Mouse (Mus musculus): ENCODE data around the gene Tex46. TPM values are rescaled to one million over a fixed set of nuclear protein-coding genes. Genes with fewer than 3 reads are reported as not detected.

Tex46 gene
- total RNA-seq, 2 experiments from 2014 or later: not detected

GRCm38 (mm10) chr4:136631237-136631994, 21.2 kb downstream of the Tex46 start:
- peak in 1 of 2 experiments; percentile 24 for DNase-seq (ENCODE audit: low spot score in 2 of 2)

DNA sequence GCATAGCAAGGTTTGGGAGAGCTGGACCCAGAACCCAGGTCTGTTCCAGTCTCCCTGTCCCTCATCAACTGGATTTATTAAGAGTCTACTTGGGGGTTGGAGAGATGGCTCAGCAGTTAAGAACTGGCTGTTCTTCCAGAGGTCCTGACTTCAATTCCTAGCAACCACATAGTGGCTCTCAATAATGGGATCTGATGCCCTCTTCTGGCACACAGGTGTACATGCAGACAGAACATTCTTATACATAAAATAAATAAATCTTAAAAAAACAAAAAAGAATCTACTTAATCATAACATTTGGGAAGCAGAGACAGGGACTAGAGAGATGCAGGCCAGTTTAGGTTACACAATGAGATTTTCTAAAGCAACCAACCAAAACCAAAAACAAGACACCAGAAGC, 25.8 kb downstream of the Tex46 start:
- DNase-seq (ENCODE audit: low spot score in 2 of 2): no peak

DNA sequence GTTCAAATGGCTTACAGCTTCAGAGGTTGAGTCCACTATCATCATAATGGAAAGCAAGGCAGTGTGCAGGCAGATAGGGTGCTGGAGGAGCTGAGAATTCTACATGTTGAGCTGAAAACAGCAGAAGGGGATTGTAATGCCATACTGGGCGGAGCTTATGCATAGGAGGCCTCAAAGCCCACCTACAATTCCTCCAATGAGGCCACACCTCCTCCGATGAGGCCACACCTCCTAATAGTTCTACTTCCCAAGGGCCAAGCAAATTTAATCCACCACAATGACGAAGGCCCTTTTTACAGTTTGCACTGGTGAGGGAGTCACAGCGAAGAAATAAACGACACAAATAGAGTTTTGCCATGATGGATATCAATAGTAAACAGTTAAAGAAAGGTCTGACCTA, 26.3 kb downstream of the Tex46 start:
- DNase-seq (ENCODE audit: low spot score in 2 of 2): no peak

DNA sequence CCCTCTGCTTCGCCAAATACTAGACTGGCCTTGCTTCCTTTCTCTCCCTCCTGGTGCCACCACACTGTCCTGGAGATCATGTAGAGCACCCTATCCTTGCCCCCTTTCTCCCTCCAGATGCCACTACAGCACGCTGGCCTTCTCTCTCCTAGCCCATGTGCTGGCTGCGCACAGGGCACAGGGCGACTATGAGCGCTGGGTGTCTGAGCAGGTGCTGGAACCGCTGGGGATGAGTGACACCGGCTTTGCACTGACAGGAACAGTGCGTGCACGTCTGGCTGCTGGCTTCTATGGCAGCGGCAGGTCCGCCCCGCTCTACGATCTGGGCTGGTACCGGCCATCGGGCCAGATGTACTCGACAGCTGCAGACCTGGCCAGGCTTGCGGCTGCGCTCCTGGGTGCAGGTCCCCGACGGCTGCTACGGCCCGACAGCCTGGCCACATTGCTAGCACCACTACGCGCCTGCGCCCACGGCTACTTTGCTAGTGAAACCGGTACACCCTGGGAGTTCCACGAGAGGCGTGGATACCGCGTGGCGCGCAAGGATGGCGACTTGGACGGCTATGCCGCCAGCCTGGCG, 26.8 kb downstream of the Tex46 start:
- DNase-seq (ENCODE audit: low spot score in 2 of 2): no peak

- peak; percentile 67 to 81 for DNase-seq (ENCODE audit: low spot score in 2 of 2)
Measured at GRCm38 (mm10) chr4:136637563-136638229, 27.5 kb downstream of the Tex46 start.

DNA sequence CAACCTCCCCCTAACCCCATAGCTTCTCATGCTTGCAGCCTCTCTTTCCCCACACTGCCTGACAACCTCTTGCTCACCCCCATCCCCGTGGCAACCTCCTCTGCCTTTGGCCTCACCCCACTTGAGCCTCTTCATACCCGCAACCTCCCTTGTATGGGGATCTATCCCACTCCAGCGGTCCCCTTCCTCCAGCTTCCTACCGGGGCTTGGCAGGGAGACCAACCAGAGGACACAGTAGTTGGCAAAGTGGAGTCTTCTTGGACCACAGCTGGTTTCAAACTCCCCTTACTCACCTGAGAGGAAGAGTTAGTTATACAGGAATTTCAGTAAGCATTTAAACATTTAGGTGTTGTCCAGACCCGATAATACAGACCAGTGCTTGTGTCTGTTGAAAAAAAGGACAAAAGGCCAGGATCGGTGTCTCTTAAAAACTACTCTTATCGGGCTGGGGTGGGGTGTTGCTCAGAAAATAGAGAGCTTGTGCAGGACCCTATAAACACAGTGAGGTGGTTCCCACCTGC, 28.1 kb downstream of the Tex46 start:
- DNase-seq (ENCODE audit: low spot score in 2 of 2): no peak

- no peak for DNase-seq (ENCODE audit: low spot score in 2 of 2)
Measured at GRCm38 (mm10) chr4:136638890-136639289, 28.7 kb downstream of the Tex46 start.

DNA sequence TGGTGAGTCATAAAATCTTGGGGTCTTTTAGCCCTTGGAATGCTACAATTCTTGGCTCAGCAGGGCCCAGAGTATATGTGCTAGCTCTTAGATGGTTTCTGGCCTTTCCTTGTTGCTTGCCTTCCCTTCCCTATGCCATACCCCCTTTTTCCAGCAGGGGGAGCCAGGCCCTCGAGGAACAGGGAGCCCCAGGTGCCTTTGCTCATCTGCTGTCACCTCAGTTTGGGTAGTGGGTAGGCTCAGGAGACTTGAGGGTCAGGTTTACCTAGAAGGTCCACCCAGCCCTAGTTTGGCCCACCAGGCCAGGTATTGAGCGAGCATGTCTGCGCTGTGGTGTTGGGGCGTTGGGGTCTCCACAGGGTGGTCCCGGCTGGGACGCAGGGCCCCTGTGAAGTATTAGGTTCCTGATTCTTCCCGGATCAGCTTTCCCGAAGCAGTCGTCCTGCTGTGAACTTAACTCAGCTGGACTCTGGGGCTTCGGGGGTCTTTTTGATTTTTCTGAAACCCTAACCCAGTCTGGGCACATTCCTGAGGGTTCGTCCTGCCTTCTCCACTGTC, 38.8 kb downstream of the Tex46 start:
- DNase-seq (ENCODE audit: low spot score in 2 of 2): peak; percentile 86 to 94

- peak in 1 of 2 experiments; percentile 35 for DNase-seq (ENCODE audit: low spot score in 2 of 2)
Measured at GRCm38 (mm10) chr4:136649480-136650196, 39.4 kb downstream of the Tex46 start.

DNA sequence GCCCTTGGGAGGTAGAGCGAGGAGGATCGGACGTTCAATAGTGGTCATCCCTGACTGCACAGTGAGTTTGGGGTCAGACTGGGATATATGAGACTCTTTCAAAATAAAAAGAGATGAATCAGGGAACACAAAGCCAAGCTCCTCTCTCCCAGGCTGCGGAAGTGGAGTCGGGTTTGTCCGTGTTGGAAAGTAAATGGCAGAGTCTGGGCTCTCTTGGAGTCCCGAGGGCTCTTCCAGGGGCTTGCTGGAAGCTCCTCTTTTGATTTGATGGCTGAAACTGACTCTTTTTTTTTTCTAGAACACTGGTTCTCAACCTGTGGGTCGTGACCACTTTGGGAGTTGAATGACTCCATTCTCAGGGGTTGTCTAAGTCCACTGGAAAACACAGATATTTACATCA, 40.0 kb downstream of the Tex46 start:
- DNase-seq (ENCODE audit: low spot score in 2 of 2): no peak

- no peak for DNase-seq (ENCODE audit: low spot score in 2 of 2)
Measured at GRCm38 (mm10) chr4:136651357-136651811, 41.1 kb downstream of the Tex46 start.

DNA sequence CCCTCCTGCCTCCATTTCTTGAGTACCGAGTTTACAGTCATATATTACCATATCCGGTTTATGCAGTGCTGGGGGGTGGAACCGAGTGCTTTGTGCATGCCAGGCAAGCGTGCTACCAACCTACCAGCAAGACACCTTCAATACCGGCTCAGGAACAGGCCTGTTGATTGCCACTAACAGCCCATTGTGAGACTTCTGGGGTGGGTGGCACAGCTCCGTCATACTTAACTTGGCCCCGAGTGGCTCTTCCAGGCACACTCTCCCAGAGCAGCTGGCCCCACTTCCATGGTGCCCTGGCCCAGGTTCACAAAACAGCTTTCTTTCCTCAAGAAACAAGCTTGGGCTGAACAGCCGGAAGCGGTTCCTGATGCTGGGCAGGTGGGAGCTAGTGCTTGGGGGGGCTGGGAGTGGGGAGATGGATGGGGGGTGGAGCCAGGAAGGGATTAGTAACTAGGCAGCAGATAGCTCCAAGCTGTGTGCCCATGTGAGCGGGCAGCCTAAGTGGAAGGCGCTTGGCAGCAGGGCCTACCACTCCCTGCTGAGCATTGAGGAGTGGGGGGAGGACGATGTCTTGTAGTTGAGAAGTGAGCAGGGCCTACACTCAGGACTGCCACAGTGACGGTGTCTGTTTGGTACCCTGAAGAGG, 41.8 kb downstream of the Tex46 start:
- DNase-seq (ENCODE audit: low spot score in 2 of 2): peak in 1 of 2 experiments; percentile 22

- DNase-seq (ENCODE audit: low spot score in 2 of 2): no peak
Measured at GRCm38 (mm10) chr4:136652528-136652910, 42.3 kb downstream of the Tex46 start.

- no peak for DNase-seq (ENCODE audit: low spot score in 2 of 2)
Measured at GRCm38 (mm10) chr4:136653019-136653418, 42.8 kb downstream of the Tex46 start.

GRCm38 (mm10) chr4:136653692-136654234, 43.5 kb downstream of the Tex46 start:
- DNase-seq (ENCODE audit: low spot score in 2 of 2): no peak

GRCm38 (mm10) chr4:136657914-136658313, 47.7 kb downstream of the Tex46 start:
- DNase-seq (ENCODE audit: low spot score in 2 of 2): no peak
